Mouse (Mus musculus) lung, embryonic 15.5 days (tissue): ENCODE measurements around the gene Tctex1d1. TPM values are rescaled to one million over a fixed set of nuclear protein-coding genes. Genes with fewer than 3 reads are reported as not detected.

ENCODE experiments used
- ATAC-seq: fragments of 200-750 bp; cut with Nextera tagmentation; 2 replicates; pipeline ENCODE4 v1.8.0; 2017; ENCODE audit warnings: moderate number of reproducible peaks, borderline replicate concordance; ENCODE audit not compliant: low FRiP score, low TSS enrichment; ENCODE audit errors: extremely low read depth
- H3K27ac ChIP-seq: fragments of 300-500 bp; sonication (generic); 2 replicates; pipeline ENCODE4 v1.5.1; 2015; ENCODE audit warnings: moderate library complexity, mild to moderate bottlenecking, inconsistent platforms
- H3K27me3 ChIP-seq: fragments of 300-500 bp; sonication (generic); 2 replicates; pipeline ENCODE4 v1.6.1; 2015; ENCODE audit warnings: inconsistent platforms
- H3K36me3 ChIP-seq: fragments of 300-500 bp; sonication (generic); 2 replicates; pipeline ENCODE4 v1.6.1; 2015; ENCODE audit warnings: inconsistent platforms
- H3K4me1 ChIP-seq: fragments of 300-500 bp; sonication (generic); 2 replicates; pipeline ENCODE4 v1.6.1; 2015; ENCODE audit warnings: inconsistent platforms
- H3K4me2 ChIP-seq: fragments of 300-500 bp; sonication (generic); 2 replicates; pipeline ENCODE4 v1.6.1; 2015; ENCODE audit warnings: inconsistent platforms, mild to moderate bottlenecking, moderate library complexity
- H3K4me3 ChIP-seq: fragments of 300-500 bp; sonication (generic); 2 replicates; pipeline ENCODE4 v1.5.1; 2015; ENCODE audit warnings: mild to moderate bottlenecking, inconsistent platforms
- H3K9ac ChIP-seq: fragments of 300-500 bp; sonication (generic); 2 replicates; pipeline ENCODE4 v1.6.1; 2015; ENCODE audit warnings: inconsistent platforms
- H3K9me3 ChIP-seq: fragments of 300-500 bp; sonication (generic); 2 replicates; pipeline ENCODE4 v1.6.1; 2016; ENCODE audit warnings: inconsistent platforms
- WGBS: fragments of 180-500 bp; shearing (Covaris S2); methylation state at CpG from one replicate; pipeline ENCODE4 v1.1.7; 2015; 5-methylcytosine and 5-hydroxymethylcytosine counted together
- polyA plus RNA-seq: library from polyadenylated mRNA; unstranded; fragments of >200 nt; fragmentation: Nextera tagmentation; extraction: Ambion mirVana; gene quantifications from 2 replicates; pipeline ENCODE4 v1.2.1, GENCODE M21; 2015

Gene Tctex1d1
- polyA plus RNA-seq, 1 experiment from 2014 or later = 0.90 TPM

DNA sequence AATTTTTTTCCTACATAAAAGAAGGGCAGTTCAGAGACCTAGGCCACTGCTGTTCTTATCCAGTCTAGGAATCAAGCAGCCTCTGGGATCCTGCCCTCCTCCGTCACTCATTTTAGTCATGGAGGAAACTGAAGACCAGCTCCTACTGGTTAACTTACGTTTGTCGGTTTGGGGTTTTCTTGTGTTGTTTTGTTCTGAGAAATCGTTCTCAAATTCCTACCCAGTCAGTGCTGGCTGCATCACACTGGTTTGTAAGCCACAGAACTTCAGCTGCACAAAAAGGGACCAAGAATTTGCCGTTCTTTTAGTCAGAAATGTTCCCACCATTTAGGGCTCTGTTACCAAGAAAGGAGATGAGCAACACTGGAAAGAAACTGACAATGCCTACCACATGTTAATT lies 11.0 kb downstream of the Tctex1d1 start:
- no peaks in the 10 kb centered on the region for H3K27me3 ChIP-seq
- H3K4me1 ChIP-seq = 0 out of 2 replicates have a peak, but pooled peaks cover 7% of the 10 kb centered on the region
- no peak overlapping the region for H3K4me2 ChIP-seq
- WGBS = 70% methylated on average over 5 of the region's 5 CpGs
- H3K9me3 ChIP-seq = no peaks in the 10 kb centered on the region
- H3K36me3 ChIP-seq = no peaks in the 10 kb centered on the region
- no peak overlapping the region for H3K9ac ChIP-seq
- ATAC-seq = no peak
- H3K4me3 ChIP-seq = no peak overlapping the region
- H3K27ac ChIP-seq = no peak overlapping the region

DNA sequence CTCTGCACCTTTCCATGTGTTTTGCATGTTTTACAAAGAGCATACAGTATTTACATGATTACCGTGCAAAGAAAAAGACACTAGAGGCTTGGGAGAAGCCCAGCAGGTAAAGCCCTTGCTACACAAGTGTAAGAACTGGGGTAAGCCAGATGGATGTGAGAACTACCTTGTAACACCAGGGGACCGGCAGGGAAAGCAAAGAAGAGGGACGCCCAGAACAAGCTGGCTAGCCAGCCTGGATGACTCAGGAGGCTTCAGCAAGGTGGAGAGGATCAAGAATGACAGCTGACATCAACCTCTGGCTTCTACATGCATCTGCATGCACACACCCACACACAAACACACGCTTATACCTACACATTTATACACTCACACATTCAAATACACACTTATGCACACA lies 11.6 kb downstream of the Tctex1d1 start:
- H3K4me1 ChIP-seq = 0 out of 2 replicates have a peak, but pooled peaks cover 7% of the 10 kb centered on the region
- H3K9ac ChIP-seq = no peak overlapping the region
- no peak overlapping the region for H3K4me2 ChIP-seq
- WGBS = 73% methylated on average over 4 of the region's 4 CpGs
- H3K36me3 ChIP-seq = no peaks in the 10 kb centered on the region
- ATAC-seq = no peak
- H3K4me3 ChIP-seq = no peak overlapping the region
- H3K27ac ChIP-seq = no peak overlapping the region
- no peaks in the 10 kb centered on the region for H3K27me3 ChIP-seq
- H3K9me3 ChIP-seq = no peaks in the 10 kb centered on the region

DNA sequence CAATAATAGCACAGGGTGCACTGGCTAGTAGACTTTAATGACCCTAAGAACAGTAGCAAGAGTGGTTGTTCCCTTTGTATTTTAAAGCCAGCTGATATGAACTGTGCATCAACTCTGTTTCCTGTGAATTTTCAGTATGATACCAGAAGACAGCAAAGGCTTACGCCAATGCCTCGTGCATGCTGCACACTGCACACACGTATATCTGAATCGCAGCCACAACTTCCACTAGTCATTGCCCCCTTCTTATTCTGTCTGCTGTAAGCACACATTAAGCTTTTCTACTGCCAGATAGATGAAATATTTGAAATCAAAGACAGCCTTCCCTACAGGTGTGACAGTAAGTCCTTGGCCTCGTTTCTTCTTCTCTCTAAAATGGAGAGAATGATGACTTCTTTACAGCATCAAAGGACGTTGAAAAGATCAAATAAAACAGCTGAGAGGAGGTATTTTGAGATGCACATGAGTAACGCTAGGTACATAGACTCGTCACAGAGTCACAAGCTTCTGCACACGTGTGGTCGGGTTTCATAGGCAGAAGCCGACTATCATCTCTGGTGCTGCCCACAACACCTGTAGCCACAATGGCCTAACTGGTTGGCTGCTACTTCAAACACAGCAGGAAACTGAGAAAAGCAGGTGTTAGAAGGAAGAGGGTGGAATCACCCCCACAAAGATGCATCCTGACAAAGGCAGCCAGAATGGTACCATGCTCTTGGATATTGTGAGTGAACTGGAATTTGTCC lies 12.4 kb downstream of the Tctex1d1 start:
- no peak for ATAC-seq
- no peaks in the 10 kb centered on the region for H3K9me3 ChIP-seq
- no peak overlapping the region for H3K4me2 ChIP-seq
- 70% methylated on average over 11 of the region's 11 CpGs for WGBS
- H3K9ac ChIP-seq = no peak overlapping the region
- no peaks in the 10 kb centered on the region for H3K27me3 ChIP-seq
- no peaks in the 10 kb centered on the region for H3K36me3 ChIP-seq
- 0 out of 2 replicates have a peak, but pooled peaks cover 7% of the 10 kb centered on the region for H3K4me1 ChIP-seq
- H3K27ac ChIP-seq = no peak overlapping the region
- H3K4me3 ChIP-seq = no peak overlapping the region

DNA sequence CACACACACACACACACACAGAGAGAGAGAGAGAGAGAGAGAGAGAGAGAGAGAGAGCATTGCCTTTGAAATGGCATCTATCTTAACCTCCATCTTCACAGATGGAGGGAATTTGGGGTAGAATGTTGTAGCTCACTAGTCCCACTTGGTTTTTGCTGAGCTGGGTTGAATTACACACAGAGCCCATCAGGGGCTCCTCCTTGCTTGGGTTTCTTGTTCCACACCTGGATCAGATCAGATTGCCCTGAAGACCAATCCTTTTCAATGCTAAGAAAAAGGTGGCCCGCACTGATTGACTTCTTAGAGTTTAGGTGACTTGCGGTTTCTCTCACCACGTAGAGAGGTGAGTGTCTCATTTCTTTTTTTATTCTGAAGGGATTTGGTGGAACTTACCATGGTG lies 13.3 kb downstream of the Tctex1d1 start:
- H3K36me3 ChIP-seq = no peaks in the 10 kb centered on the region
- H3K9me3 ChIP-seq = no peaks in the 10 kb centered on the region
- H3K9ac ChIP-seq = no peak overlapping the region
- no peak overlapping the region for H3K4me2 ChIP-seq
- 82% methylated on average over 3 of the region's 3 CpGs for WGBS
- 0 out of 2 replicates have a peak, but pooled peaks cover 7% of the 10 kb centered on the region for H3K4me1 ChIP-seq
- no peaks in the 10 kb centered on the region for H3K27me3 ChIP-seq
- no peak overlapping the region for H3K4me3 ChIP-seq
- no peak for ATAC-seq
- H3K27ac ChIP-seq = no peak overlapping the region

GRCm38 (mm10) chr4:103004681-103005080 lies 26.3 kb downstream of the Tctex1d1 start:
- WGBS = 81% methylated on average over 4 of the region's 4 CpGs
- no peak overlapping the region for H3K27ac ChIP-seq
- no peaks in the 10 kb centered on the region for H3K9me3 ChIP-seq
- H3K9ac ChIP-seq = no peak overlapping the region
- no peak overlapping the region for H3K4me3 ChIP-seq
- no peak for ATAC-seq
- H3K4me1 ChIP-seq = peaks cover 10% of the 10 kb centered on the region
- H3K36me3 ChIP-seq = no peaks in the 10 kb centered on the region
- H3K4me2 ChIP-seq = no peak overlapping the region
- H3K27me3 ChIP-seq = no peaks in the 10 kb centered on the region

GRCm38 (mm10) chr4:103005190-103005945 lies 27.0 kb downstream of the Tctex1d1 start:
- WGBS = 58% methylated on average over 15 of the region's 15 CpGs
- H3K27me3 ChIP-seq = no peaks in the 10 kb centered on the region
- peaks cover 10% of the 10 kb centered on the region for H3K4me1 ChIP-seq
- no peak for ATAC-seq
- no peak overlapping the region for H3K9ac ChIP-seq
- no peaks in the 10 kb centered on the region for H3K36me3 ChIP-seq
- H3K9me3 ChIP-seq = no peaks in the 10 kb centered on the region
- H3K4me3 ChIP-seq = no peak overlapping the region
- H3K27ac ChIP-seq = no peak overlapping the region
- no peak overlapping the region for H3K4me2 ChIP-seq

DNA sequence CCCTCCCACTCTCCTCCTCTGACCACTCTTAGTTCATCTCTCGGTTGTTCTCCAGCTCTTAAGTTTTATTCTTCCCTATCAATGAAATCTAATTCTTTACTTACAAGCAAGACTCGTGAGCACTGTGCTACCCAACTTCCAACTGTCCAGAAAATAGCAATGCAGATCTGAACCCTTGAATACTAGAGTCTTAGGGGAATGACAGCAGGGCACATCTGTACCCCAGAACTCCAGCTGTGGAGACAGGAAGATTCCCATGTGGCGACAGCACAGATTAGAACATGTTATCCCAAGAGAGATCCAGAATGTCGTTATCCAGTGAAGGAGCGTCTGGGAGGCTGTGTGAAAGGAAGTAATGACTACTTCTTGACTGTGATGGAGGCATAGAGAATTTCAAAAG lies 27.9 kb downstream of the Tctex1d1 start:
- WGBS = 70% methylated on average over 5 of the region's 5 CpGs
- H3K27ac ChIP-seq = no peak overlapping the region

DNA sequence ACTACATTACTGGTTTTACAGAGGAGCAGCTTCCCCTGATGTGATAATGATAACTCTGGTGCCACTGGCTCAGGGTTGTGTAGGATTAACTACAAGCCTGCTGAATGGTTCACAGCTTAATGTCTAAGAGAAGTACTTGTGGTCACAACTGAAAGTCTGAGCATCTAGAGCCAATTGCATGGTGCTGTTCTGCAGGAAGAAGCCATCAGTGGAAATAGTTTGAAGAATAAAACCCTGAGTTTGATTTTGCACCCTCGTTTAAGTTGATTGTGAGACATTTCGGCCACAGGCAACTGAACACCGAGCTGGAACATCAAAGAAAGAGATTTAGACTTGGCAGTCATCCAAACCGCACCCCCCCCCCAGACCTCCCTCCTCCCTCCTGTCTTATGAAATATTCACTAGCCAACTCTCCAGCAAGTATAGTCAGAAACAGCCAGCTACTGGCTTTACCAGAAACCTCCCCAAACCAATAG lies 28.6 kb downstream of the Tctex1d1 start:
- H3K4me1 ChIP-seq = peaks cover 10% of the 10 kb centered on the region
- ATAC-seq = no peak

More for the DNA sequence above, 27.9 kb downstream of the Tctex1d1 start:
- Histone ChIP-seq H3K9ac (no peak overlapping the region), H3K36me3 (no peaks in the 10 kb centered on the region), H3K9me3 (no peaks in the 10 kb centered on the region), H3K27me3 (no peaks in the 10 kb centered on the region), H3K4me1 (peaks cover 10% of the 10 kb centered on the region), H3K4me3 (no peak overlapping the region), H3K4me2 (no peak overlapping the region)
- ATAC-seq = no peak

GRCm38 (mm10) chr4:103010734-103011133 lies 32.3 kb downstream of the Tctex1d1 start:
- no peak for ATAC-seq
- Histone ChIP-seq H3K9me3 (no peaks in the 10 kb centered on the region), H3K4me3 (no peak overlapping the region), H3K4me1 (peaks cover 15% of the 10 kb centered on the region), H3K4me2 (no peak overlapping the region), H3K36me3 (no peaks in the 10 kb centered on the region), H3K9ac (no peak overlapping the region), H3K27me3 (no peaks in the 10 kb centered on the region), H3K27ac (no peak overlapping the region)
- 88% methylated on average over 4 of the region's 4 CpGs for WGBS

More for the DNA sequence above, 28.6 kb downstream of the Tctex1d1 start:
- no peak overlapping the region for H3K27ac ChIP-seq
- H3K4me2 ChIP-seq = no peak overlapping the region
- 15% methylated on average over 4 of the region's 4 CpGs for WGBS
- H3K9me3 ChIP-seq = no peaks in the 10 kb centered on the region
- H3K4me3 ChIP-seq = no peak overlapping the region
- no peaks in the 10 kb centered on the region for H3K27me3 ChIP-seq
- no peak overlapping the region for H3K9ac ChIP-seq
- no peaks in the 10 kb centered on the region for H3K36me3 ChIP-seq

- ATAC-seq = no peak
- Histone ChIP-seq H3K4me2 (no peak overlapping the region), H3K4me1 (peaks cover 10% of the 10 kb centered on the region), H3K27me3 (no peaks in the 10 kb centered on the region), H3K4me3 (no peak overlapping the region), H3K36me3 (no peaks in the 10 kb centered on the region), H3K9me3 (no peaks in the 10 kb centered on the region), H3K9ac (no peak overlapping the region), H3K27ac (no peak overlapping the region)
- WGBS = 23% methylated on average over 7 of the region's 7 CpGs
Observed at GRCm38 (mm10) chr4:103011823-103012222, 33.4 kb downstream of the Tctex1d1 start.

DNA sequence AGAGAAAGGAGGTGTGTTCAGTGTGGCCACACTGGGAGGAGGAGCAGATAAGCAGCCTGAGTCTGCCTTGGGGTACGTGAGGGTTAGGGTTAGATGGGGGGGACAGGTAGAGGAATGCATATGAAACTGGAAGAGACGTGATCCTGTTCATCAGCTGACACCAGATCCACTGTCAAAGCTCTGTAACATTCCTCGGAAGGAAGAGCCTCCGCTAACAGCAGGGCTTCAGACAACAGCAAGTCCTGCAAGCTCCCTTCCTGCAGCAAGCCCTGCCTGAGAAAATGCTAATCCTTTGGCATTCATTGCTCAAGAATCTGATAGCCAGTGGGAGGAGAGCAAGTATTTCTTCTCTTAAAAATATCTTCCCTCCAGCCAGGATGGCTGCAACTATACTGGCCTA lies 35.1 kb downstream of the Tctex1d1 start:
- H3K9ac ChIP-seq = no peak overlapping the region
- no peak for ATAC-seq
- no peak overlapping the region for H3K27ac ChIP-seq
- no peak overlapping the region for H3K4me2 ChIP-seq
- H3K27me3 ChIP-seq = no peaks in the 10 kb centered on the region
- no peak overlapping the region for H3K4me3 ChIP-seq
- no peaks in the 10 kb centered on the region for H3K36me3 ChIP-seq
- WGBS = 11% methylated on average over 4 of the region's 4 CpGs
- no peaks in the 10 kb centered on the region for H3K9me3 ChIP-seq
- H3K4me1 ChIP-seq = peaks cover 5% of the 10 kb centered on the region

DNA sequence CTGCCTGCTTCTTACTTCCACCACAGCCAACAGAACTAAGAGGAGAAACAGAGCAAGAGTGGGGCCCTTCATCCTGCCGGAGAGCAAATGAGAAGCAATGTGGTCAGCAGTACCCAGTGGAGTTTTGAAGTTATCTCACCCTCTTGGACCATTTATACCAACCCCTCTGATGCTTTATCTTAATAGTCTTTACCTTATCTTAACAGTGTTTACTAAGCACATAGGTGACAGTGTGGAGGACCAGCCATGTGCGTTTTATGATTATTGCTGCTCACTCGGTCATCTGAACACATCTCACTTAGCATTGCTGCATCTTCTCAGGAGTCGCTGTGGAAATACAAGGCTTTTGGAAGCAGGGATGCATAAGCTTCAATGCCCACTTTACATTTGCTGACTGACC lies 48.2 kb downstream of the Tctex1d1 start, which contains the start of gene Insl5:
Insl5 (minus strand) TSS at position 222 of the 400 bp plus-strand sequence.
- Histone ChIP-seq H3K27ac (no peak within 1 kb of the TSS), H3K9me3 (no peaks in the 10 kb centered on the region), H3K4me1 (no peaks in the 10 kb centered on the region), H3K27me3 (no peaks in the 10 kb centered on the region), H3K4me3 (no peak within 1 kb of the TSS), H3K4me2 (no peak within 1 kb of the TSS), H3K9ac (no peak within 1 kb of the TSS), H3K36me3 (no peaks in the 10 kb centered on the region)
- WGBS = 49% methylated on average over 4 of the region's 4 CpGs
- ATAC-seq = no peak
